Mouse (Mus musculus) neural tube, embryonic 11.5 days (tissue): Measurements from ENCODE around the gene Map2k1. TPM values are rescaled to one million over a fixed set of nuclear protein-coding genes. Genes with fewer than 3 reads are reported as not detected.

ENCODE experiments used
- ATAC-seq: fragments of 200-750 bp; cut with Nextera tagmentation; 2 replicates; pipeline ENCODE4 v1.8.0; 2017; ENCODE audit warnings: moderate number of reproducible peaks, mild to moderate bottlenecking, moderate TSS enrichment, moderate library complexity; ENCODE audit not compliant: insufficient read depth, low FRiP score, low TSS enrichment
- DNase-seq: peaks from one replicate; pipeline ENCODE4 v3.0.0-alpha.2; 2015; ENCODE audit warnings: low spot score
- H3K27ac ChIP-seq: fragments of 300-500 bp; sonication (generic); 2 replicates; pipeline ENCODE4 v1.5.1; 2014; ENCODE audit warnings: low read depth, mild to moderate bottlenecking, low read length
- H3K27me3 ChIP-seq: fragments of 300-500 bp; sonication (generic); 2 replicates; pipeline ENCODE4 v1.6.1; 2014; ENCODE audit warnings: mild to moderate bottlenecking, low read length, mixed read lengths; ENCODE audit not compliant: control insufficient read depth, insufficient read depth
- H3K36me3 ChIP-seq: fragments of 300-500 bp; sonication (generic); 2 replicates; pipeline ENCODE4 v1.6.1; 2014; ENCODE audit warnings: mild to moderate bottlenecking, low read length, moderate library complexity, mixed read lengths; ENCODE audit not compliant: control insufficient read depth, insufficient read depth
- H3K4me1 ChIP-seq: fragments of 300-500 bp; sonication (generic); 2 replicates; pipeline ENCODE4 v1.6.1; 2014; ENCODE audit warnings: low read length, mixed read lengths; ENCODE audit not compliant: control insufficient read depth, insufficient read depth
- H3K4me2 ChIP-seq: fragments of 300-500 bp; sonication (generic); 2 replicates; pipeline ENCODE4 v1.6.1; 2014; ENCODE audit warnings: low read depth, mild to moderate bottlenecking, moderate library complexity
- H3K4me3 ChIP-seq: fragments of 300-500 bp; sonication (generic); 2 replicates; pipeline ENCODE4 v1.5.1; 2014; ENCODE audit warnings: low read depth, low read length
- H3K9ac ChIP-seq: fragments of 300-500 bp; sonication (generic); 2 replicates; pipeline ENCODE4 v1.6.1; 2014; ENCODE audit warnings: mild to moderate bottlenecking, low read length
- H3K9me3 ChIP-seq: fragments of 300-500 bp; sonication (generic); 2 replicates; pipeline ENCODE4 v1.6.1; 2016; ENCODE audit warnings: low read length; ENCODE audit not compliant: control insufficient read depth
- WGBS: fragments of 180-500 bp; shearing (Covaris S2); extraction: QIAGEN DNeasy Blood & Tissue Kit; methylation state at CpG from one replicate; pipeline ENCODE4 v1.1.7; 2014; 5-methylcytosine and 5-hydroxymethylcytosine counted together
- polyA plus RNA-seq: library from polyadenylated mRNA; unstranded; fragments of >200 nt; fragmentation: Nextera tagmentation; extraction: Ambion mirVana; gene quantifications from 2 replicates; pipeline ENCODE4 v1.2.1, GENCODE M21; 2014

The Map2k1 gene
- polyA plus RNA-seq, 1 experiment from 2014 or later: 84.5 TPM

DNA sequence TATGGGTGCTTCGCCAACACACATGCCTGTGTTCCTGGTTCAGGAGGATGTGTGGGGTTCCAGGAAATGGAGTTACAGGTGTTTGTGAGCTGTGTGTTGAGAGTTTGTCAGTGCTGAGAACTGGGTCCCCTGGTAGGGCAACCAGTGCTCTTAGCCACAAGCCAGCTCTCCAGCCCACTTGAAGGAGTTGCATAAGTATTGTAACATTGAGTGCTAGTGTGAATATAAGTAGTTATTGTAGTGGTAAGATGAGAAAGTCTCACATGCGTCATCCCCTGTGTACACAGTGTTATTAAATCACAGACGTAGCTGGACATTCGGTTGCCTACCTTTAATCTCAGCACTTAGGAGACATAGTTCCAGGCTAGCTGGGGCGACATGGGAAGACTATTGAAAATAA lies 6.5 kb upstream of the Map2k1 start:
- 90% methylated on average over 5 of the region's 5 CpGs for WGBS
- no peaks in the 10 kb centered on the region for H3K36me3 ChIP-seq
- H3K4me2 ChIP-seq: no peak overlapping the region
- no peak for ATAC-seq
- H3K4me1 ChIP-seq: no peaks in the 10 kb centered on the region
- H3K27me3 ChIP-seq: no peaks in the 10 kb centered on the region
- H3K27ac ChIP-seq: no peak overlapping the region
- no peak overlapping the region for H3K4me3 ChIP-seq
- no peak overlapping the region for H3K9ac ChIP-seq
- H3K9me3 ChIP-seq: no peaks in the 10 kb centered on the region
- DNase-seq: no peak

DNA sequence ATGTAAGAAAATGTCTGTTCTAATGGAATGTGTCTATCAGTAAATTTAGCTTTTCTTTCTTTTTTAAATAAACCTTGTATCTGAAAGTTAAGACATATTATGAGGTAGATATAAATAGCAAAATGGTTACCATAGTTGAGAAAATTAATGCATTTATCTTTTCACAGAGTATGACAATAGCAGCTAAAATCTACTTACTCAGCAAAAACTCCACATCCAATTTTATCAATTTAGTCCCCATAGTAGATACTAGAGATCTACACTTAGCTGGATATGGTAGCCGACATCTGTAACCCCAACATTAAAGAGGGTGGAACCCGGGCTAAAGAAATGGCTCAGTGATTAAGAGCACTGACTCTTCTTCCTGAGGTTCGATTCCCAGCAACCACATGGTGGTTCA lies 2.8 kb upstream of the Map2k1 start:
- no peak overlapping the region for H3K4me3 ChIP-seq
- H3K36me3 ChIP-seq: no peaks in the 10 kb centered on the region
- H3K4me1 ChIP-seq: peaks cover 5% of the 10 kb centered on the region; the same call in 1 of the 2 replicates
- ATAC-seq (no peak), DNase-seq (no peak)
- H3K9ac ChIP-seq: no peak overlapping the region
- H3K9me3 ChIP-seq: no peaks in the 10 kb centered on the region
- WGBS: 91% methylated on average over 3 of the region's 3 CpGs
- no peak overlapping the region for H3K27ac ChIP-seq
- H3K27me3 ChIP-seq: no peaks in the 10 kb centered on the region
- no peak overlapping the region for H3K4me2 ChIP-seq

DNA sequence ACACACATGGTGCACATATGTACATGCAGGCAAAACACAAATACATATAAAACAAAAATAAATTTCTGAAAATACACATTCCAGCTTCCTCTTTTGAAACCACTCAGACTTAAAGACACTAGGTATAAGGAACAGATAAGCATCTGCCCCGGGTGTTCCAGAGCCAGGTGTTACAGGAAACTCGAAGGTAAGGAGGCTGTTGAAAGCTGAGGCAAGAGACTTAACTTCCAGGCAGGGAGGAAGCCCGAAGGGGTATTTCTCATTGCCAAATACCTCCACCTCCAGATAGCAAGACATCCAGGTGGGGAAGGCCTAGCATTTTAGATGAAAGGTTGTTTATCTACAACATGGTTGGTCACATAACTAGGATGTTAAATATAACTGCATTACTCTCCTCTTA lies 2.0 kb upstream of the Map2k1 start:
- no peak overlapping the region for H3K4me3 ChIP-seq
- ATAC-seq: no peak
- no peak overlapping the region for H3K9ac ChIP-seq
- DNase-seq: no peak
- peaks cover 5% of the 10 kb centered on the region; the same call in 1 of the 2 replicates for H3K4me1 ChIP-seq
- H3K27ac ChIP-seq: no peak overlapping the region
- no peaks in the 10 kb centered on the region for H3K9me3 ChIP-seq
- WGBS: 78% methylated on average over 3 of the region's 3 CpGs
- H3K27me3 ChIP-seq: no peaks in the 10 kb centered on the region
- no peaks in the 10 kb centered on the region for H3K36me3 ChIP-seq
- no peak overlapping the region for H3K4me2 ChIP-seq

DNA sequence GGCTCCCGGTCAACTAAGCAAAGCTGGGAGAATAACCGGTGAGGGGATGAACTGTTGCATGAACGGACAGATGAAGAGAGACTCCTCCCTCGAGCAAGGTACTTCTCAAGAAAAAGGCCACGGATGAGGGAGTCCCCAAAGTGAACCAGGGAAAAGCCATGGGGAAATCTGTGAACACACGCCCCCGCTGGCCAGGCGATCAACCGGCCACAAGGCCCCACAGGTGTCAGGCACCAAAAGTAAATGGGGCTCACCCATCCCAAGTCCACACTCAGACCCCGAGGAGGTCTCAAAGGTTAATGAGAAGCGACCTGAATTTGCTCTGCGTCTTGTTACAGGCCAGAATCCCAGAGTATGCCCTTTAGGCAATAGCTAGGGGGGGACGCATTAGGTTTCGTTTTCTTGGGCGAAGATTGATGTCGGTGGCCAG lies 825 bp downstream of the Map2k1 start:
- Histone ChIP-seq H3K4me1 (peaks cover 5% of the 10 kb centered on the region; the same call in 1 of the 2 replicates), H3K27ac (peak overlapping the region; percentile 75; the same call in 1 of the 2 replicates), H3K27me3 (no peaks in the 10 kb centered on the region), H3K4me3 (peak overlapping the region; percentile 87), H3K36me3 (no peaks in the 10 kb centered on the region), H3K4me2 (peak overlapping the region; percentile 78), H3K9me3 (no peaks in the 10 kb centered on the region), H3K9ac (peak overlapping the region; percentile 82)
- peak; percentile 42 for DNase-seq
- under 1% methylated on average over 16 of the region's 16 CpGs for WGBS
- no peak for ATAC-seq

DNA sequence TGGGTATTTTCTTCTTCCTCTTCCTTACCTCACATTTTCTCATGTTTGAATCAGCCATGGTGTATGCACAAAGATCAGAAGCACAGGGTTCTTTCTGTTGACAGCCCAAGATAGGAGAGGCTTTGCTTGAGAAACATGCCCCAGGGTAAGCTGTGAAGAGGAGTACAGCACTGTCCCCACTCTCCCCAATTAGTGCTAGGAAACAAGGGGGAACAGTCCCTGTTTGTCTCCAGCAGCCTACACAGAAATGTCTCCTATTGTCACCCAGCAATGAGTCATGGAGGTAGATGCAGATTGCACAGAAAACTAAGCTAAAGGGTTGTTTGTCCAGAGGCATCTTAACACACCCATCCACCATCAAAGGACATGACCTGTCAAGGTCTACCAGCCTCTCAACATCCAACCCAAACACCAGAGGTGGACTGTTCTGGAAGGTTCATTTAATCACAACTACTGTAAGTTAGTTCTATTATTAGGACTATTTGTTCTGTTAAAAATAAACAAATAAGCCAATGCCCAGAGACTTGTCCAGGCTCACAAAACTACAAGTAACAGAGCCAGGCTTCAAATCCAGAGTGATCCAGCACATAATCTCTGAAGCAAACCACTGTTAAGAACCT lies 3.2 kb downstream of the Map2k1 start:
- ATAC-seq: no peak
- no peak overlapping the region for H3K9ac ChIP-seq

DNA sequence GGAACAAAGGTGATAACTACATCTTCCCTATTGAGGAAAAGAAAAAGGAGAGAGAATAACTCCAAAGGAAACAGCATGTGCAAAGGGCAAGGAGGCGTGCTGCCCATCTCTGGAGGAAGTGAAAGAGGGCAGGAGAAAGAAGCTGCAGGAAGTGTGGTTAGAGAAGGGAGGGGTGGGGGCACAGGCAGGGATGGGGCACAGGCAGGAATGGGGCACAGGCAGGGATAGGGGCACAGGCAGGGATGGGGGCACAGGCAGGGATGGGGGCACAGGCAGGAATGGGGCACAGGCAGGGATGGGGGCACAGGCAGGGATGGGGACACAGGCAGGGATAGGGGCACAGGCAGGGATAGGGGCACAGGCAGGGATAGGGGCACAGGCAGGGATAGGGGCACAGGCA lies 4.1 kb downstream of the Map2k1 start:
- H3K27me3 ChIP-seq: no peaks in the 10 kb centered on the region
- no peaks in the 10 kb centered on the region for H3K9me3 ChIP-seq
- H3K4me1 ChIP-seq: peaks cover 5% of the 10 kb centered on the region; the same call in 1 of the 2 replicates
- ATAC-seq (no peak), DNase-seq (no peak)
- WGBS: 80% methylated on average over 1 of the region's 1 CpGs
- H3K4me2 ChIP-seq: no peak overlapping the region
- no peak overlapping the region for H3K9ac ChIP-seq
- no peak overlapping the region for H3K27ac ChIP-seq
- no peak overlapping the region for H3K4me3 ChIP-seq
- no peaks in the 10 kb centered on the region for H3K36me3 ChIP-seq

More for the DNA sequence above, 3.2 kb downstream of the Map2k1 start:
- Histone ChIP-seq H3K4me1 (peaks cover 5% of the 10 kb centered on the region; the same call in 1 of the 2 replicates), H3K9me3 (no peaks in the 10 kb centered on the region), H3K27ac (no peak overlapping the region), H3K4me2 (no peak overlapping the region), H3K4me3 (no peak overlapping the region), H3K27me3 (no peaks in the 10 kb centered on the region), H3K36me3 (no peaks in the 10 kb centered on the region)
- DNase-seq: no peak

DNA sequence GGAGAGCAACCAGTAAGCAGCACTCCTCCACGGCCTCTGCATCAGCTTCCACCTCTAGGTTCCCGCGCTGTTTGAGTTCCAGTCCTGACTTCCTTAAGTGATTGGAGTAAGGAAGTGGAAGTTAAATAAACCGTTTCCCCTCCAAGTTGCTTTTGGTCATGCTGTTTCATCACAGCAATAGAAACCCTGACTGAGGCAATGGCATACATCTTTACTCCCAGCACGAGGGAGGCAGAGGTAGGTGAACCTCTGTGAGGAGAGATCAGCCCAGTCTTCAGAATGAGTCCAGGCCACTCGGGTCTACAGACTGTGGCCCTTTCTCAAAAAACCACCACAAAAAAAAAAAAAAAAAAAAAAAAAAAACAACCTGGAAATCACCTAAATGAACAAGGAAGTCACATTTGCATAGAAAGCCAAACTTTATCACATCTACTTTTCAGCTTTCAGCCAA lies 11.0 kb downstream of the Map2k1 start:
- Histone ChIP-seq H3K4me3 (no peak overlapping the region), H3K27me3 (no peaks in the 10 kb centered on the region), H3K36me3 (no peaks in the 10 kb centered on the region), H3K27ac (no peak overlapping the region), H3K9me3 (no peaks in the 10 kb centered on the region), H3K4me1 (no peaks in the 10 kb centered on the region; the same call in 1 of the 2 replicates), H3K4me2 (no peak overlapping the region), H3K9ac (no peak overlapping the region)
- ATAC-seq (no peak), DNase-seq (no peak)
- 82% methylated on average over 6 of the region's 6 CpGs for WGBS

DNA sequence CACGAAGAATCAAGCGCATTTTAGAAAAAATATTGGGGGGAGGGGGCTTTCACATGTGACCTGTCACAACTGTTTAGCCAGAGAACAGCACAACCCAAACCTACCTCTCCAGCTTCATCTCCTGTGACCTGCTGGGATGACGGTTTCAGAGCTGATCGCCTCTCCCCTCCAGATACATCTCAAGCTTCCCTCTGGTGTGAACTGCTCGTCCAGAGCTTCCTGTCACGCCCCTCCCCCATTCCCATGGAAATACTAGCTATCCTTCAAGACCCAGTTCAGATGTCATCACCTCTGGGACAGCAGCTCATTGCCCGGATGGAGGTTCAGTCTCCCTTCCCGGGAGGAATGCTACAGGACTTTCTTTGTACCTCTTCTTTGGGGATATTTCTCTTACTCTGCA lies 12.8 kb downstream of the Map2k1 start:
- H3K9ac ChIP-seq: no peak overlapping the region; the same call in 1 of the 2 replicates
- no peaks in the 10 kb centered on the region for H3K36me3 ChIP-seq
- H3K9me3 ChIP-seq: no peaks in the 10 kb centered on the region
- no peaks in the 10 kb centered on the region for H3K27me3 ChIP-seq
- 47% methylated on average over 8 of the region's 8 CpGs for WGBS
- DNase-seq: peak; percentile 35
- ATAC-seq: no peak
- no peaks in the 10 kb centered on the region; the same call in 1 of the 2 replicates for H3K4me1 ChIP-seq
- H3K4me3 ChIP-seq: no peak overlapping the region
- no peak overlapping the region for H3K27ac ChIP-seq
- H3K4me2 ChIP-seq: 0 out of 2 replicates have a peak overlapping the region, but pooled peaks have one; percentile 6

DNA sequence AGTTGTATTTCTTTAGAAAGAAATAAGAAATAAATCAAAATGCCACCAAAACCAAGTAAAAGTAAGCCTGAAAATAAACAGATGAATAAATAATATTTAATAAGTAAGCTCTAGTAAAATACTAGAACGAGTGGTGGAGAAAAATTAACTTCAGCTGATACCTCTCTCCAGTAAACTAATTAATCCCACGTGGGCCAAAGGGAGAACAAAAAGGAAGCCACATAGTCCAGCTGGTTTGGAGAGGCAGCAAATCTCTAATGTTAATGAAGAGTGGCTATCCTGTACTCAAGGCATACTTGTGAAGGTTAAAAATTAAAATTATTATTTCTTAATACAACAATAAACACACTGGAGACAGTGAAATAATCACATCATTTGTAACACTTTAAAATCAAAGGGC lies 13.3 kb downstream of the Map2k1 start:
- H3K27me3 ChIP-seq: no peaks in the 10 kb centered on the region
- no peak overlapping the region for H3K9ac ChIP-seq
- WGBS: 49% methylated on average over 2 of the region's 2 CpGs
- H3K9me3 ChIP-seq: no peaks in the 10 kb centered on the region
- DNase-seq: no peak
- H3K27ac ChIP-seq: no peak overlapping the region
- no peak overlapping the region for H3K4me2 ChIP-seq
- H3K4me1 ChIP-seq: no peaks in the 10 kb centered on the region; the same call in 1 of the 2 replicates
- H3K4me3 ChIP-seq: no peak overlapping the region
- no peak for ATAC-seq
- H3K36me3 ChIP-seq: no peaks in the 10 kb centered on the region
